Mouse (Mus musculus) spleen, postnatal 36 days (tissue): ENCODE data around the gene Usp47.
A peak's percentile ranks its signal among the peaks of the same experiment; 100 is the strongest.
"Not testable (repeated sequence)": the region's sequence is repeated elsewhere in the genome, so short reads cannot be mapped to it uniquely, and the experiment has no call there.

Experiments
- DNase-seq, 2 experiments: peaks; one replicate each; pipeline ENCODE4 v3.0.0; 2022; ENCODE audit warnings: low spot score in 2 of 2, mixed read lengths in 1 of 2

The Usp47 gene

GRCm38 (mm10) chr7:112040271-112040670 is 17.0 kb downstream of the Usp47 start:
- DNase-seq = no peak

- DNase-seq = peak; percentile 1 to 5
Observed at GRCm38 (mm10) chr7:112042758-112043157, 19.5 kb downstream of the Usp47 start.

GRCm38 (mm10) chr7:112045249-112045648 is 21.9 kb downstream of the Usp47 start:
- DNase-seq = no peak

- DNase-seq = no peak
Observed at GRCm38 (mm10) chr7:112045794-112046388, 22.6 kb downstream of the Usp47 start.

- DNase-seq = no peak
Observed at GRCm38 (mm10) chr7:112048643-112049042, 25.3 kb downstream of the Usp47 start.

GRCm38 (mm10) chr7:112053667-112054066 is 30.4 kb downstream of the Usp47 start:
- DNase-seq = no peak

GRCm38 (mm10) chr7:112055901-112056625 is 32.8 kb downstream of the Usp47 start:
- DNase-seq = no peak

GRCm38 (mm10) chr7:112074868-112075267 is 51.6 kb downstream of the Usp47 start:
- DNase-seq = no peak

- no peak for DNase-seq
Observed at GRCm38 (mm10) chr7:112082636-112083035, 59.3 kb downstream of the Usp47 start.

- no peak for DNase-seq
Observed at GRCm38 (mm10) chr7:112084222-112084621, 60.9 kb downstream of the Usp47 start.

GRCm38 (mm10) chr7:112085062-112085461 is 61.8 kb downstream of the Usp47 start:
- DNase-seq = peak; percentile 47 to 62

GRCm38 (mm10) chr7:112086186-112086585 is 62.9 kb downstream of the Usp47 start:
- no peak for DNase-seq

GRCm38 (mm10) chr7:112094923-112095322 is 71.6 kb downstream of the Usp47 start:
- not testable (repeated sequence) for DNase-seq

GRCm38 (mm10) chr7:112100887-112101286 is 77.6 kb downstream of the Usp47 start:
- DNase-seq = no peak

GRCm38 (mm10) chr7:112102933-112103332 is 79.6 kb downstream of the Usp47 start:
- DNase-seq = no peak

- no peak for DNase-seq
Observed at GRCm38 (mm10) chr7:112103816-112104215, 80.5 kb downstream of the Usp47 start.

GRCm38 (mm10) chr7:112108757-112109156 is 85.5 kb downstream of the Usp47 start:
- DNase-seq = no peak

GRCm38 (mm10) chr7:112110638-112111372 is 87.5 kb downstream of the Usp47 start:
- DNase-seq = no peak

- DNase-seq = no peak
Observed at GRCm38 (mm10) chr7:112117501-112117900, 94.2 kb downstream of the Usp47 start.

GRCm38 (mm10) chr7:112118086-112118485 is 94.8 kb downstream of the Usp47 start:
- DNase-seq = no peak

- no peak for DNase-seq
Observed at GRCm38 (mm10) chr7:112119248-112119647, 95.9 kb downstream of the Usp47 start.
